Mouse (Mus musculus) CD4-positive, CD25-positive, alpha-beta regulatory T cell (primary cell): Measurements from ENCODE around the gene Klk7. TPM values are rescaled to one million over a fixed set of nuclear protein-coding genes. Genes with fewer than 3 reads are reported as not detected.

Experiments used
- polyA plus RNA-seq: library from polyadenylated mRNA; unstranded; fragments of 100-300 nt; shearing (Covaris generic); gene quantifications from one replicate; pipeline ENCODE4 v1.2.1, GENCODE M21; 2017

The Klk7 gene
- 0.10 TPM for polyA plus RNA-seq

GRCm38 (mm10) chr7:43810994-43811393, at the start of gene Klk7:
TSS of gene Klk7 (plus strand) at chr7:43811294.

DNA sequence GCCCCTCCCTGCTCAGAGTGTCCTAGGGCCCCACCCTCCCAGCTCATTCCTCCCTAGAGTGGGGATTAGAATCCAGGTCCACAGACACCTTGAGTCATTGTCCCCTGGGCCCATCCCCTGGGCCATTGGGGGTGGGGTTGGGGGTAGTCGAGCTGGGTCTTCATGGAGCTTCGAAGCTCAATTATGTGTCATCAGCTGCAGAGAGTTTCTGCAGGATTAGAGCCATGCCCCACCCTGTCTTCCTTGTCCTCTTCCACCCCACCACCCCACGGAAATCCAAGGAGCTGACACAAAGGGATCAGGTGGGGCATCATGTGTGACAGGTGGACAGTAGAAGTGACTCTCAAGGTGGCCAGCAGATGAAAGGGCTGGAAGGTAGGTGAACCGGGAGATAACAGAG, 42.5 kb upstream of the Klk7 start, which contains the start of gene Klk12:
TSS of gene Klk12 (plus strand) at position 301 of the 400 bp plus-strand sequence.

DNA sequence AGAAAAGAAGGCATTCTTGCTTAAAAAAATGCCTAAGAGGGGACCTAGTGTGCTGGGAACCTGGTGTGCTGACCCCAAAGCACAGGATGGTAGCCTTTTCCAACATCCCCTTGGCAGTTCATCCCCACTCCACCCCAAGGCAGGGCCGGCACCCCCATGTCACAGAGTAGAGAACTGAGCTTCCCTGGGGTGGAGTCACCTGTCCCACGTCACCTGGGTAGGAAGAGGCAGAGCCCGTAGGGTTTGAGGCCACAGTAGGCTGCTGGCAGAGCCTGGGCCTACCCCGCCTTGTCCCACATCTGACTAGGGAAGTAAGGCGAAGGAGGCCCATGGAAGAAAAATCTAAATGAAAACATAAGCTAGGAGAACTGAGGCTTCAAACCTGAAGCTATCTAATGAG, 36.7 kb upstream of the Klk7 start, which contains the start of gene Klk11:
TSS of gene Klk11 (plus strand) at position 241 of the 400 bp plus-strand sequence.

GRCm38 (mm10) chr7:43780746-43781145, 30.3 kb upstream of the Klk7 start, which contains the start of gene Klk10:
TSS of gene Klk10 (plus strand) at chr7:43781035.

GRCm38 (mm10) chr7:43791591-43791990, 19.5 kb upstream of the Klk7 start, which contains the start of gene Klk9:
TSS of gene Klk9 (plus strand) at chr7:43791891.

GRCm38 (mm10) chr7:43797333-43797769, 13.7 kb upstream of the Klk7 start, which contains the start of gene Klk8:
TSS of gene Klk8 (plus strand) at chr7:43797577.

DNA sequence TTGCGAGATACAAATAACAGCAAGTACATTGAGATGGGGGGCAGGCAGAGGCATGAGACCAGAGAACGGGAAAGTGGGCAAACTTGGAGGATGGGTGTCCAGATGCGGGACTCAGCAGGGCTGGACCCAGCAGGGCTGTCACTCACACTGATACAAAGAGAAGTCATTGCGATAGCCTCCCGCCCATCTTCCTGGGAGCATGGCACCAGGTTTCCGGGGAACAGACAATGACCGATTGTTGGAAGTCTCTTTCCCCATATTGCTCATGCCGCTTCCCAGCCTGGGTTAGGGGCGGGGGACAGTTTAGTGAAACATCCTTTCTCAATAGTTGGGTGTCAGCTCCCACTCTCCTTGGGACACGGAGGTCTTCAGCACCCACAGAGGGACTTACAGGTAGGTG, 13.1 kb downstream of the Klk7 start, which contains the start of gene Klk6:
TSS of gene Klk6 (plus strand) at position 301 of the 400 bp plus-strand sequence.

DNA sequence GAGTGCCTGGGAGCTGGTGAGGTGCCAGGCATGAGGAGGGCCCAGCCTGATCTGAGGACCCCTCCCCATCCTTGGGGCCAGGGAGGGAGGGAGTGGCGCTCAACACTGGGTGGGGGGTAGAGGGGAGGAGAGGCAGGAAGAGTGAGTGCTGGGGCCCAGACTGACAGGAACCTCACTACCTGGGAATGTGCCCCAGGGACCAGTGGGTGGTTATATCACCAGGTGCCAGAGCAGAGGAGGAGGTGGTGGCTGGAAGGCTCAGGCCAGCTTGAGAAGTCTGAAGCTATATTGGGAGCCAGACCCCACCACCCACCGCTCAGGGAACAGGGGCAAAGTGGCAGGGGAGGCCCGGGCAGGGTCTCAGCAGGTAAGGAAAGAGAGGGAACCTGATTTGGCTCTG, 30.6 kb downstream of the Klk7 start, which contains the start of gene Klk5:
TSS of gene Klk5 (plus strand) at position 271 of the 400 bp plus-strand sequence.

Other genes starting within 250 kb of the Klk7 start
- 5.6 TPM for gene Zfp658, start 249.0 kb upstream of the Klk7 start, polyA plus RNA-seq
- 8.7 TPM for gene Zfp719, start 231.7 kb upstream of the Klk7 start, polyA plus RNA-seq
- not detected for gene Zfp819, start 204.1 kb upstream of the Klk7 start, polyA plus RNA-seq
- gene Ceacam18, start 176.6 kb upstream of the Klk7 start, polyA plus RNA-seq, result 0.08 TPM
- gene Siglece, start 151.1 kb upstream of the Klk7 start, polyA plus RNA-seq, result 0.60 TPM
- gene Ctu1, start 139.3 kb upstream of the Klk7 start, polyA plus RNA-seq, result 14.0 TPM
- not detected for gene Klk14, start 120.9 kb upstream of the Klk7 start, polyA plus RNA-seq
- gene Klk13, start 98.7 kb upstream of the Klk7 start, polyA plus RNA-seq, result not detected
- gene Klk12, start 42.4 kb upstream of the Klk7 start, polyA plus RNA-seq, result not detected
- 0.16 TPM for gene Klk11, start 36.7 kb upstream of the Klk7 start, polyA plus RNA-seq
- 0.17 TPM for gene Klk10, start 30.3 kb upstream of the Klk7 start, polyA plus RNA-seq
- 0.39 TPM for gene Klk9, start 19.4 kb upstream of the Klk7 start, polyA plus RNA-seq
- 101 TPM for gene Klk8, start 13.7 kb upstream of the Klk7 start, polyA plus RNA-seq
- gene Klk6, start 13.2 kb downstream of the Klk7 start, polyA plus RNA-seq, result not detected
- not detected for gene Klk5, start 30.7 kb downstream of the Klk7 start, polyA plus RNA-seq
- gene Klk4, start 69.9 kb downstream of the Klk7 start, polyA plus RNA-seq, result not detected
- not detected for gene Klk15, start 122.4 kb downstream of the Klk7 start, polyA plus RNA-seq
- gene Klk1b8, start 139.4 kb downstream of the Klk7 start, polyA plus RNA-seq, result not detected
- gene Klk1b1, start 155.5 kb downstream of the Klk7 start, polyA plus RNA-seq, result not detected
- gene Klk1b9, start 164.8 kb downstream of the Klk7 start, polyA plus RNA-seq, result 0.55 TPM
- gene Klk1b11, start 184.6 kb downstream of the Klk7 start, polyA plus RNA-seq, result not detected
- not detected for gene Klk1b26, start 200.9 kb downstream of the Klk7 start, polyA plus RNA-seq
- gene Klk1b27, start 241.0 kb downstream of the Klk7 start, polyA plus RNA-seq, result 1.2 TPM